Mouse (Mus musculus) R1 (cell line): Measurements from ENCODE around the gene Ergic3.

Experiments
- DNase-seq: peaks from one replicate; pipeline ENCODE4 v3.0.0-alpha.2; 2018; ENCODE audit warnings: low read depth, low spot score

Gene Ergic3

GRCm38 (mm10) chr2:156007888-156008532 lies at the start of gene Ergic3, which contains the start of gene 6430550D23Rik:
Ergic3 (plus strand) TSS chr2:156008045.
6430550D23Rik (minus strand) TSS chr2:156007977.
- DNase-seq, result peak; percentile 99

GRCm38 (mm10) chr2:155959981-155960380 lies 47.9 kb upstream of the Ergic3 start:
- DNase-seq, result no peak

GRCm38 (mm10) chr2:155961862-155962261 lies 46.0 kb upstream of the Ergic3 start:
- no peak for DNase-seq

GRCm38 (mm10) chr2:155962991-155963390 lies 44.9 kb upstream of the Ergic3 start:
- DNase-seq, result no peak

- DNase-seq, result no peak
Measured at GRCm38 (mm10) chr2:155973348-155973747, 34.5 kb upstream of the Ergic3 start.

GRCm38 (mm10) chr2:155974087-155974731 lies 33.6 kb upstream of the Ergic3 start:
- peak; percentile 23 for DNase-seq

- no peak for DNase-seq
Measured at GRCm38 (mm10) chr2:155979328-155979991, 28.4 kb upstream of the Ergic3 start.

- no peak for DNase-seq
Measured at GRCm38 (mm10) chr2:155985776-155986175, 22.1 kb upstream of the Ergic3 start.

- DNase-seq, result no peak
Measured at GRCm38 (mm10) chr2:155987131-155987530, 20.7 kb upstream of the Ergic3 start.

GRCm38 (mm10) chr2:155989085-155989484 lies 18.8 kb upstream of the Ergic3 start:
- DNase-seq, result no peak

- no peak for DNase-seq
Measured at GRCm38 (mm10) chr2:155991151-155991550, 16.7 kb upstream of the Ergic3 start.

GRCm38 (mm10) chr2:155991863-155992321 lies 16.0 kb upstream of the Ergic3 start:
- peak; percentile 75 for DNase-seq

GRCm38 (mm10) chr2:156005393-156005792 lies 2.5 kb upstream of the Ergic3 start:
- peak; percentile 85 for DNase-seq

- no peak for DNase-seq
Measured at GRCm38 (mm10) chr2:156018106-156018505, 10.3 kb downstream of the Ergic3 start.

GRCm38 (mm10) chr2:156021219-156021618 lies 13.4 kb downstream of the Ergic3 start:
- no peak for DNase-seq

GRCm38 (mm10) chr2:156021765-156022164 lies 13.9 kb downstream of the Ergic3 start:
- DNase-seq, result no peak

GRCm38 (mm10) chr2:156025482-156025881 lies 17.6 kb downstream of the Ergic3 start:
- peak; percentile 48 for DNase-seq

- no peak for DNase-seq
Measured at GRCm38 (mm10) chr2:156039390-156039789, 31.5 kb downstream of the Ergic3 start.

- DNase-seq, result no peak
Measured at GRCm38 (mm10) chr2:156042903-156043302, 35.1 kb downstream of the Ergic3 start.

GRCm38 (mm10) chr2:156047929-156048328 lies 40.1 kb downstream of the Ergic3 start:
- peak; percentile 72 for DNase-seq

GRCm38 (mm10) chr2:156052816-156053215 lies 45.0 kb downstream of the Ergic3 start, which contains the start of gene Fer1l4:
Fer1l4 (minus strand) TSS chr2:156052947.
- no peak for DNase-seq
